Mouse (Mus musculus) midbrain, embryonic 14.5 days (tissue): ENCODE measurements around the gene Oard1. TPM values are rescaled to one million over a fixed set of nuclear protein-coding genes. Genes with fewer than 3 reads are reported as not detected.

Source experiments
- ATAC-seq: fragments of 200-750 bp; cut with Nextera tagmentation; 2 replicates; pipeline ENCODE4 v1.8.0; 2017; ENCODE audit warnings: moderate number of reproducible peaks, moderate library complexity; ENCODE audit not compliant: low FRiP score, low TSS enrichment
- DNase-seq: peaks from one replicate; pipeline ENCODE4 v3.0.0-alpha.2; 2015
- H3K27ac ChIP-seq: fragments of 300-500 bp; sonication (generic); replicated peaks from 2 replicates; pipeline ENCODE4 v1.5.1; 2014; ENCODE audit warnings: mild to moderate bottlenecking, low read depth, low read length, moderate library complexity
- H3K27me3 ChIP-seq: fragments of 300-500 bp; sonication (generic); 2 replicates; pipeline ENCODE4 v1.6.1; 2014; ENCODE audit warnings: low read length, control low read depth, mixed read lengths; ENCODE audit not compliant: control insufficient read depth, insufficient read depth
- H3K36me3 ChIP-seq: fragments of 300-500 bp; sonication (generic); 2 replicates; pipeline ENCODE4 v1.6.1; 2014; ENCODE audit warnings: low read length, control low read depth; ENCODE audit not compliant: control insufficient read depth, insufficient read depth
- H3K4me1 ChIP-seq: fragments of 300-500 bp; sonication (generic); 2 replicates; pipeline ENCODE4 v1.6.1; 2014; ENCODE audit warnings: mild to moderate bottlenecking, antibody characterized with exemption, low read length, control low read depth; ENCODE audit not compliant: control insufficient read depth, insufficient read depth
- H3K4me2 ChIP-seq: fragments of 300-500 bp; sonication (generic); 2 replicates; pipeline ENCODE4 v1.6.1; 2014; ENCODE audit warnings: mild to moderate bottlenecking, low read length, moderate library complexity
- H3K4me3 ChIP-seq: fragments of 300-500 bp; sonication (generic); replicated peaks from 2 replicates; pipeline ENCODE4 v1.5.1; 2014; ENCODE audit warnings: low read depth, low read length
- H3K9ac ChIP-seq: fragments of 300-500 bp; sonication (generic); replicated peaks from 2 replicates; pipeline ENCODE4 v1.6.1; 2014; ENCODE audit warnings: mild to moderate bottlenecking, low read length, moderate library complexity
- H3K9me3 ChIP-seq: fragments of 300-500 bp; sonication (generic); 2 replicates; pipeline ENCODE4 v1.6.1; 2016; ENCODE audit warnings: low read length, control low read depth, mixed read lengths; ENCODE audit not compliant: control insufficient read depth
- WGBS: fragments of 180-500 bp; shearing (Covaris S2); extraction: QIAGEN DNeasy Blood & Tissue Kit; methylation state at CpG from one replicate; pipeline ENCODE4 v1.1.7; 2014; 5-methylcytosine and 5-hydroxymethylcytosine counted together
- polyA plus RNA-seq: library from polyadenylated mRNA; unstranded; fragments of >200 nt; fragmentation: Nextera tagmentation; extraction: Ambion mirVana; gene quantifications from 2 replicates; pipeline ENCODE4 v1.2.1, GENCODE M21; 2014

The Oard1 gene
- polyA plus RNA-seq, 1 experiment from 2014 or later, result 49.2 TPM

DNA sequence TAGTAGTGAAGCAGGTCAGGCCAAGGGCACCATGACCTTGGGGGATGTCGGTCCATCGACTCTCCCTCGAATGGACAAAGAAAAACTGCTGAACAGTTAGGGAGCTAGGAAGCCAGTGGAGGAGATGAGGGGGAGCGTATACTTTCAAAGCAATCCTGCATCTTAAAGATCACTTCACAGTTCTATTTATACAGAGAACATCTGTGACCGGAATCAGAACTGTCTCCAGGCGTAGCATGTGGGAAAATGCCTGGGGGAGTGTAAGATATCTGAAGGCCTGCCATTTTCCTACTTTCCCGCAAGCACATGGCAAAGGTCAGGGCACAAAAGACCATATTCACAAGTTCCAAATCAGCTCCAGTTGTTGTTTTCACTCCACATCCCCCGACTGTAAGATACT, 36.8 kb upstream of the Oard1 start:
- Histone ChIP-seq H3K9ac (no peak overlapping the region), H3K4me2 (no peak overlapping the region), H3K27me3 (no peaks in the 10 kb centered on the region), H3K36me3 (no peaks in the 10 kb centered on the region), H3K27ac (no peak overlapping the region), H3K9me3 (no peaks in the 10 kb centered on the region), H3K4me3 (no peak overlapping the region), H3K4me1 (no peaks in the 10 kb centered on the region)
- DNase-seq (no peak), ATAC-seq (no peak)
- WGBS, result 88% methylated on average over 8 of the region's 8 CpGs

DNA sequence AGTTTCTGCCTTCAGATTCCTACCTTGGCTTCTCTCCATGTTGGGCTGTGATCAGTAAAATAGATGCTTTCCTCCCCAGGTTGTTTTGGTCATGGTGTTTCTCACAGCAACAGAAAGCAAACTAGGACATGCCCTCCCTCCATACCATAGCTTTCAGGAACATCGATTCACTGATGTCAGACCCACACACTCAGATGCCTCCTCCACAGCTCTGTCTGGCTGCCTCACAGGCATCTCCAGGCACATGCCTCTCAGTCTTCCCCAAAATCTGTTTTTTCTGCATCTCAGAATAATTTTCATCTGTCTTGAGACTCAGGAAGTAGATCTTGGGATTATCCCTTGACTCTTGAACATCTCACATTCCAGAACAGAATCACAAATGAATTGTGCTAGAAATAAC, 33.7 kb upstream of the Oard1 start:
- no peak for ATAC-seq
- H3K9ac ChIP-seq, result no peak overlapping the region
- DNase-seq, result no peak
- H3K9me3 ChIP-seq, result no peaks in the 10 kb centered on the region
- no peak overlapping the region for H3K4me2 ChIP-seq
- no peak overlapping the region for H3K4me3 ChIP-seq
- no peaks in the 10 kb centered on the region for H3K27me3 ChIP-seq
- H3K36me3 ChIP-seq, result no peaks in the 10 kb centered on the region
- WGBS, result 90% methylated on average over 1 of the region's 1 CpGs
- H3K27ac ChIP-seq, result no peak overlapping the region
- H3K4me1 ChIP-seq, result no peaks in the 10 kb centered on the region

DNA sequence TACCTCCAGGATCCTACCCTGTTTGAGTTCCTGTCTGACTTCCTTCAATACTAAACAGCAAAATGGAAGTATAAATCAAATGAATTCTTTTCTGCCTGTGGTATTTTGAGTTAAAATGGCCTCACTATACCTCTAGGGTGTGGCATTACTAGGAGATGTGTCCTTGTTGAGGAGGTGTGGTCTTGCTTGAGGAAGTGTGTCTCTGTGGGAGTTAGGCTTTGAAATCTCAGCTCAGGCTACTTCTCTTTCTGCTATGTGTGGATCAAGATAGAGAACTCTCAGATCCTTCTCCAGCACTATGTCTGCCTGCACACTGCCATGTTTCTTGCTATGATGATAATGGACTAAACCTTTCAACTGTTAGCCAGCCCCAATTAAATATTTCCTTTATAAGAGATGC, 30.8 kb upstream of the Oard1 start:
- ATAC-seq, result no peak

GRCm38 (mm10) chr17:48385786-48386461, 23.9 kb upstream of the Oard1 start:
- 92% methylated on average over 2 of the region's 2 CpGs for WGBS

More for the DNA sequence above, 30.8 kb upstream of the Oard1 start:
- H3K9me3 ChIP-seq, result no peaks in the 10 kb centered on the region
- no peak overlapping the region for H3K27ac ChIP-seq
- no peaks in the 10 kb centered on the region for H3K36me3 ChIP-seq
- H3K4me2 ChIP-seq, result no peak overlapping the region
- H3K9ac ChIP-seq, result no peak overlapping the region
- no peak overlapping the region for H3K4me3 ChIP-seq
- DNase-seq, result no peak
- H3K27me3 ChIP-seq, result no peaks in the 10 kb centered on the region
- H3K4me1 ChIP-seq, result no peaks in the 10 kb centered on the region

GRCm38 (mm10) chr17:48388666-48389065, 21.1 kb upstream of the Oard1 start:
- Histone ChIP-seq H3K4me2 (no peak overlapping the region), H3K36me3 (peaks cover 74% of the 10 kb centered on the region), H3K4me3 (no peak overlapping the region), H3K4me1 (no peaks in the 10 kb centered on the region), H3K9me3 (no peaks in the 10 kb centered on the region), H3K27me3 (no peaks in the 10 kb centered on the region), H3K27ac (no peak overlapping the region), H3K9ac (no peak overlapping the region)
- 83% methylated on average over 2 of the region's 2 CpGs for WGBS
- ATAC-seq (no peak), DNase-seq (no peak)

More at GRCm38 (mm10) chr17:48385786-48386461, 23.9 kb upstream of the Oard1 start:
- Histone ChIP-seq H3K27me3 (no peaks in the 10 kb centered on the region), H3K27ac (no peak overlapping the region), H3K4me3 (no peak overlapping the region), H3K36me3 (peaks cover 47% of the 10 kb centered on the region), H3K4me2 (no peak overlapping the region), H3K9me3 (no peaks in the 10 kb centered on the region), H3K9ac (no peak overlapping the region), H3K4me1 (no peaks in the 10 kb centered on the region)
- ATAC-seq (no peak), DNase-seq (no peak)

- Histone ChIP-seq H3K4me2 (no peak overlapping the region), H3K9me3 (no peaks in the 10 kb centered on the region), H3K27me3 (no peaks in the 10 kb centered on the region), H3K4me3 (no peak overlapping the region), H3K36me3 (peaks cover 82% of the 10 kb centered on the region), H3K27ac (no peak overlapping the region), H3K9ac (no peak overlapping the region), H3K4me1 (no peaks in the 10 kb centered on the region)
- 95% methylated on average over 5 of the region's 5 CpGs for WGBS
- DNase-seq (no peak), ATAC-seq (no peak)
Measured at GRCm38 (mm10) chr17:48389442-48389841, 20.4 kb upstream of the Oard1 start.

- no peak for DNase-seq
- ATAC-seq, result no peak
- Histone ChIP-seq H3K4me3 (no peak overlapping the region), H3K9me3 (no peaks in the 10 kb centered on the region), H3K36me3 (peaks cover 91% of the 10 kb centered on the region), H3K27ac (no peak overlapping the region), H3K9ac (no peak overlapping the region), H3K27me3 (no peaks in the 10 kb centered on the region), H3K4me2 (no peak overlapping the region), H3K4me1 (no peaks in the 10 kb centered on the region)
- WGBS, result 91% methylated on average over 5 of the region's 5 CpGs
Measured at GRCm38 (mm10) chr17:48391446-48391845, 18.4 kb upstream of the Oard1 start.

- Histone ChIP-seq H3K4me3 (no peak overlapping the region), H3K9ac (no peak overlapping the region), H3K4me2 (no peak overlapping the region), H3K4me1 (no peaks in the 10 kb centered on the region), H3K9me3 (no peaks in the 10 kb centered on the region), H3K27me3 (no peaks in the 10 kb centered on the region), H3K36me3 (peaks cover 89% of the 10 kb centered on the region), H3K27ac (no peak overlapping the region)
- DNase-seq (no peak), ATAC-seq (no peak)
- WGBS, result 95% methylated on average over 3 of the region's 3 CpGs
Measured at GRCm38 (mm10) chr17:48392616-48393015, 17.2 kb upstream of the Oard1 start.

DNA sequence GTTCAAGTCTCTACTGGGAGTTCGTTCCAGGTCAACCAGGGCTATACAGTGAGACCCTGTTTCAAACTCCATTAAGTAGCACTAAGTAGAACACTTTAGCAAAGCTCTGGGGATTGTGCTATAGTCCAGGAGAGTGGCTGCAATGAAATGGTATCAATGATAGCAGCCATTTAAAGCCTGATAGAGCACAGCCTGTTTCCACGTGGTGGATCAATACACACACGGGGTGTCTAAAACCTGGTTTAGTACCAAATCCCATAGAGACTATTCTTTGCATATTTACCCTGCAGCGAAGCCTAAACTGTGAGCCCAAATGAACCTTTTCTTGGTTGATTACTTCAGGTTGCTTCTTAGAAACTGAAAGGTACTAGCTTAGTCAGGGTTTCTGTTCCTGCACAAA, 8.1 kb upstream of the Oard1 start:
- Histone ChIP-seq H3K27me3 (no peaks in the 10 kb centered on the region), H3K4me2 (no peak overlapping the region), H3K4me1 (no peaks in the 10 kb centered on the region), H3K27ac (no peak overlapping the region), H3K4me3 (no peak overlapping the region), H3K36me3 (peaks cover 32% of the 10 kb centered on the region), H3K9me3 (no peaks in the 10 kb centered on the region), H3K9ac (no peak overlapping the region)
- 82% methylated on average over 4 of the region's 4 CpGs for WGBS
- DNase-seq (no peak), ATAC-seq (no peak)
